Mouse (Mus musculus) gastrocnemius, postnatal 36 days (tissue): ENCODE data around the gene Slc13a3. TPM values are rescaled to one million over a fixed set of nuclear protein-coding genes. Genes with fewer than 3 reads are reported as not detected.

Experiments
- DNase-seq, 2 experiments: peaks; one replicate each; pipeline ENCODE4 v3.0.0; 2022
- intact Hi-C: fragments of 180-260 bp; cut with DNase I; formaldehyde crosslinking; loops from one replicate; pipeline ENCODE4 v1.15.1; 2025
- total RNA-seq, 2 experiments: library from RNA; stranded (reverse); gene quantifications; 2 replicates each; pipeline ENCODE4 v1.2.3; 2021

The Slc13a3 gene
- total RNA-seq, 2 experiments from 2014 or later: 0.27 TPM; not detected in 1

GRCm38 (mm10) chr2:165484152-165484551 lies 11.1 kb upstream of the Slc13a3 start:
- no peak for DNase-seq
- intact Hi-C loops: loop anchor here (1.0 to 10.0 kb wide), 2 partner anchors 93 to 119 kb away; partner anchors contain the start of gene Zfp663

- no peak for DNase-seq
- intact Hi-C loops: loop anchor here (10.0 kb wide), 1 partner anchor 117 kb away; the partner anchor contains the start of gene Zfp663
Observed at GRCm38 (mm10) chr2:165482003-165482402, 9.0 kb upstream of the Slc13a3 start.

DNA sequence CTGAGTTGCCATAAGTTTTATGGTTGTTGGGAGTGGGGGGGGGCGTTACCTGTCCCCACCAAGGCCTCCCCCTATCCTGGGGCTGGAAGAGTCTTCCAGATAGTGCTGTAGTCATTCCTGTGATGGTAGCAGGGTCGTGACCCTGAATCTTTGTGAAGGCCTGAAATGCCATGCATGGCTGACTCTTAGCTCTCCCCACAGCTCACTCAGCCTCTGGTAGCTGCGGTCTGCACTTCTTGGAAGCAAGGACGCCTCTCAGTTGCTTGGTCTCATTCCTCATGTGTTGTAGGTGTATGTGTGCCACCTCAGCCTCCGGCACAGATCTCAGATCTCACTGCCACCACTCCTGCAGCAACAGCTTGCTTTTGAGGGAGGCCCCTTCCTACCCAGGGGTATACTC lies 2.8 kb upstream of the Slc13a3 start:
- intact Hi-C loops: no loop called here
- DNase-seq: no peak

DNA sequence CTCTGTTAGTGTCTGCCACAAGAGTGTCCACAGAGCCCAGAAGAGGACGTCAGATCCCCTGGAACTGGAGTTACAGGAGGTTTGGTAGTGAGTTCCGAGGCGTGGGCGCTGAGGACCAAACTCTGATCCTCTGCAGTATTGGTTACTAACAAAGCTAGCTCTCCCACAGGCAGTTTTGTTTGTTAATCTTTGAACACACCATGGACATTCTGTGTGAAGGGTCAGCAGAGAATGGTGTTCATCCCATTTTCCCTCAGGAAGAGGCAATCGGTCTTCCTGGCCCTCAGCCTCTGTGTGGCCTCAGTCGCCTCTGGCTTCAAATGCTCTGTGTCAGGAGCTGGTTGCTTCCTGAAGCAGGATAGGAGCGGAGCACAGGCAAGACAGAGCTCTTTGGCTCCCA lies 2.4 kb upstream of the Slc13a3 start:
- no peak for DNase-seq
- intact Hi-C loops: no loop called here

- DNase-seq: no peak
- intact Hi-C loops: no loop called here
Observed at GRCm38 (mm10) chr2:165471943-165472342, 1.1 kb downstream of the Slc13a3 start.

DNA sequence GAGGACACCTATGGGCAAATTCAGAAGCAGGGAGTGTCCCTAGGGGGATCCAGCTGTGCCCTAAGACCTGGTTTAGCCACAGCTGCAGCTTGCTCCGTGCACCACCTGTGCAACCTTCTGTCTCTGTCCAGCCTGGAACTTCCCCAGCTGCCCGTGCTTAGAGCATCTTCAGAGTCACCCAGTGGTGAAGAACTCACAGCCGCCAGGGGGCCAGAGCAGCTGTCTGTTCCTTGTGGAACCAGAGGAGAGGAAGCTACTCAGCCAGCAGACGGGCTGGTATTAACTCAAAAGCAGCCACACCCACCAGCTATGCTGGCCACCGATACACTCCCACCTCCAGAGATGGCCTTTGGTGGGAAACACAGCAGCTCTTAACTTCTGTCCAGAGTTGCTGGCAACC lies 2.9 kb downstream of the Slc13a3 start:
- no peak for DNase-seq
- intact Hi-C loops: no loop called here

DNA sequence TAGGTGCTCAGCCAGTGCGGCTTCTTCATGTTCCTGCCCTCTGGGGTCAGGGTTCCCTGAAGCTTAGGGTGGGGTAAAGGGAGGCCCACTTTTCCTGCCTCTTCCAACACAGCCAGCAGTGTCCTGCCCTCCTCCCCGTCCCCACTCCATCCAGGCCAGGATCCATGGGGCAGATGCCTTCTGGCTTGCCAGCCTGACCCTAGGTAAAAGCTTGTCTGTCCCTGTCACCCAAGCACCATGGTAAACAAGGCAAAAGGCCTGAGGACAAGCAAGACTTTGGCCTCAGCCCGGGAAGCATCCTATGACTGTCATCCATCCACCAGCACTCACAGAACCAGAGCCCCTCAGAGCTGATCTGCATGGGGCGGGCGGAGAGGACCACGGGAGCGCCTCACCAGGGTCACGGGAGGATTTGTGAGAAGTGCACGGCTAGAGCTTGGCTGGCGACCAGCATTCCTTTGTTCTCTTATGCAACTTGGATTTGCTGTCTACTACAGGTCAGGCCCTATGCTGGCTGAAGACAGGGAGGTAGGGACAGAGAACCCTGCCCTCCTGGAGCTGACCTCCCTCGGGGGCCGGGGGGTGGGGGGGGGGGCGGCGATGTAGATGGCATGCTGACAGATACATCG lies 5.1 kb downstream of the Slc13a3 start:
- intact Hi-C loops: no loop called here
- no peak for DNase-seq

DNA sequence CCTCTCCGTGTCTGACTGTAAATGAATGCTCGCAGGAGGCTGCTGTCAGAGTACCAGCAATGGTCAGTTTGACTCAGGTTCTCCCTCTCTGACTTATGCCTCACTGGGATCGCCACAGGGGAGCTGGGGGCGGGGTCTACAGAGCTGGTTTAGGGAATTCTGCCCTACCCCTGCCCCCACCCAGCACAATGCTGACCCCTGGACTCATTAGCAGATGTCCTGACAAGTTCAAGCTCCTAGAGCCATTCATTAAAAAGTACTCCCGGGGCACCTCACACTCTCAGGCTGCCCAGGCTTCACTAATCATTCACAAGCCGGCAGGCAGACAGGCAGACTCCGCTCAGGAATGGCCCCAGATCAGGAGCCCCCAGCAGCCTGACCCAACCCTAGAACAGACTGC lies 13.4 kb downstream of the Slc13a3 start:
- intact Hi-C loops: no loop called here

GRCm38 (mm10) chr2:165458189-165458588 lies 14.8 kb downstream of the Slc13a3 start:
- intact Hi-C loops: no loop called here
- DNase-seq: no peak

More for the DNA sequence above, 13.4 kb downstream of the Slc13a3 start:
- DNase-seq: no peak

DNA sequence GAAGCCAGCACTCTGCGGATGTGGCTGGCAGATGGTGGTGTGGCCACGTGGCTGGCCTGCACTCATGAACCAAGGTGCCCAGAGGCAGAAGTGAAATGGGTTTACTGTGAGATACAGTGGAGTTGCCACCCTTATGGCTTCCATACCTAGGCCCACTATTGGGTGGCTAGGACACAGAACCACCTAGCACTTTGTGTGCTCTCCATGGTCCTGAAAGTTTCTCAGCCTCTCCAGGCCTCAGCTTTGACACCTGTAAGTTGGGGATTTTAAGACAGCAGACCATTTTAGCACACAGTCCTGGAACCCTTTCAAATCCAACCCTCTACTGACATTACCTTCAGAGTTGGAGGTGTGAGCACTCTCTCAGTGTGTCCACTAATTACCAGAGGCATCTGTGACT lies 16.3 kb downstream of the Slc13a3 start:
- no peak for DNase-seq
- intact Hi-C loops: no loop called here

- intact Hi-C loops: no loop called here
- no peak for DNase-seq
Observed at GRCm38 (mm10) chr2:165452730-165453693, 20.0 kb downstream of the Slc13a3 start.

- intact Hi-C loops: no loop called here
- no peak for DNase-seq
Observed at GRCm38 (mm10) chr2:165448475-165448874, 24.6 kb downstream of the Slc13a3 start.

- intact Hi-C loops: no loop called here
- DNase-seq: no peak
Observed at GRCm38 (mm10) chr2:165444861-165445260, 28.2 kb downstream of the Slc13a3 start.

GRCm38 (mm10) chr2:165442981-165443380 lies 30.0 kb downstream of the Slc13a3 start:
- intact Hi-C loops: no loop called here
- no peak for DNase-seq

- intact Hi-C loops: no loop called here
Observed at GRCm38 (mm10) chr2:165441613-165442012, 31.4 kb downstream of the Slc13a3 start.

GRCm38 (mm10) chr2:165439613-165440012 lies 33.4 kb downstream of the Slc13a3 start:
- no peak for DNase-seq
- intact Hi-C loops: no loop called here

More at GRCm38 (mm10) chr2:165441613-165442012, 31.4 kb downstream of the Slc13a3 start:
- DNase-seq: no peak

DNA sequence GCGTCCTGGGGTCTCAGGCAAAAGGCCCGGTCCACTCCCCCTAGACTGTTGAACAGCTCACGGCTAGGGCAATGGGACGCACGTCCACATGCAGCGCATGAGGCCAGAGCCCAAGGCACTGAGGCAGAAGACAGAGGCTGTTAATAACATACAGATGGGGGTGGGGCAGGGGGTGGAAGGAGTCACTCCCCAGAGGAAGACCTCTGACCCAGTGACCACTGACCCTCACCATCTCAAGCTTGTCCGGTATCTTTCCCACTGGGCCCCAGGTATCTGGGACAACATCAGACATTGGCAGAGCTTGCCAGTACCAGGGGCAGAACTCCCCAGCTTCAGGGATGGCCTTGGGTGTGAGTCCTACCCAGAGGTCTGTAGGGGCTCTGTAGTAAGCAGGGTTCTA lies 34.1 kb downstream of the Slc13a3 start:
- intact Hi-C loops: no loop called here
- no peak for DNase-seq

DNA sequence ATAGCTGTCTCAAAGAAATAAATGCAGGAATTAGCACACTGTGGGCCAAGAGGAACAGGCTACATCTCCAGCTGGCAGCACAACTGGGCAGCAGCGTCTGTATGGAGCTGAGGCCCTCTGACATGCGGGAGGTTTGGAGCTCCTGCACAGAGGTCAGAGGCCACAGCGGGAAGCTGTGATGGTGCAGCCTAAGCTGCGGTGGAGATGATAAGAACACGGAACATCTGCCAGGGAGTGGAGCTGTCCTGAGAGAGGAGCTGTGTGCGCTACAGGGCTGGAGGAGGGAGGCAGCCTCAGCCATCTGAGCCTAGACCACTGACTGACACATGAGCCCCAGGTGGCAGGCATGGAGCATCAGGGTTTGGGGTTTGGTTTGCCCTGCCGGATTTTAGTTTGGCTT lies 44.3 kb downstream of the Slc13a3 start:
- DNase-seq: no peak
- intact Hi-C loops: no loop called here

GRCm38 (mm10) chr2:165420195-165420594 lies 52.8 kb downstream of the Slc13a3 start:
- intact Hi-C loops: no loop called here
- no peak for DNase-seq

- intact Hi-C loops: no loop called here
- DNase-seq: no peak
Observed at GRCm38 (mm10) chr2:165419670-165420111, 53.3 kb downstream of the Slc13a3 start.

- intact Hi-C loops: no loop called here
- no peak for DNase-seq
Observed at GRCm38 (mm10) chr2:165418577-165418976, 54.5 kb downstream of the Slc13a3 start.
